Mouse (Mus musculus) duodenum, adult 2 months (tissue): ENCODE measurements around the gene Slc9a3r2. TPM values are rescaled to one million over a fixed set of nuclear protein-coding genes. Genes with fewer than 3 reads are reported as not detected.

Experiments
- polyA plus RNA-seq: library from polyadenylated mRNA; depleted of rRNA; stranded (reverse); fragments of >200 nt; gene quantifications from 2 replicates; pipeline ENCODE4 v1.2.3, GENCODE M21; 2012; ENCODE audit warnings: low replicate concordance; rRNA removed

Slc9a3r2 gene
- 52.1 and 54.9 TPM in 2 replicates for polyA plus RNA-seq

GRCm38 (mm10) chr17:24650070-24650616, at the start of gene Slc9a3r2:
TSS of gene Slc9a3r2 (minus strand) at chr17:24650327.

GRCm38 (mm10) chr17:24696011-24696697, 46.0 kb upstream of the Slc9a3r2 start, which contains the start of the genes Gfer and Noxo1:
TSS of gene Gfer (minus strand) at chr17:24696156.
TSS of gene Noxo1 (plus strand) at chr17:24696234.

GRCm38 (mm10) chr17:24689251-24690081, 39.3 kb upstream of the Slc9a3r2 start, which contains the start of gene Syngr3:
TSS of gene Syngr3 (minus strand) at chr17:24689955.

GRCm38 (mm10) chr17:24669545-24670245, 19.6 kb upstream of the Slc9a3r2 start, which contains the start of gene Zfp598:
TSS of gene Zfp598 (plus strand) at chr17:24669687.

GRCm38 (mm10) chr17:24658017-24658758, 8.1 kb upstream of the Slc9a3r2 start, which contains the start of gene Npw:
TSS of gene Npw (minus strand) at chr17:24658457.

GRCm38 (mm10) chr17:24632167-24632812, 17.8 kb downstream of the Slc9a3r2 start, which contains the start of the genes Tsc2 and Nthl1:
TSS of gene Tsc2 (minus strand) at chr17:24632630.
TSS of gene Nthl1 (plus strand) at chr17:24632680.

Other genes with a start within 250 kb of the Slc9a3r2 start
- gene Rnps1, start 235.8 kb downstream of the Slc9a3r2 start, polyA plus RNA-seq, result 95.7 and 101 TPM in 2 replicates
- 72.7 and 116 TPM in 2 replicates for gene Eci1, start 223.7 kb downstream of the Slc9a3r2 start, polyA plus RNA-seq
- 2.5 and 3.1 TPM in 2 replicates for gene Dnase1l2, start 207.2 kb downstream of the Slc9a3r2 start, polyA plus RNA-seq
- 48.3 and 49.1 TPM in 2 replicates for gene E4f1, start 180.0 kb downstream of the Slc9a3r2 start, polyA plus RNA-seq
- gene Pgp, start 179.9 kb downstream of the Slc9a3r2 start, polyA plus RNA-seq, result 101 and 247 TPM in 2 replicates
- gene Bricd5, start 176.4 kb downstream of the Slc9a3r2 start, polyA plus RNA-seq, result 3.2 and 4.5 TPM in 2 replicates
- 33.9 and 46.6 TPM in 2 replicates for gene Mlst8, start 171.2 kb downstream of the Slc9a3r2 start, polyA plus RNA-seq
- 0.62 and 1.0 TPM in 2 replicates for gene Caskin1, start 161.7 kb downstream of the Slc9a3r2 start, polyA plus RNA-seq
- 119 and 120 TPM in 2 replicates for gene Traf7, start 122.4 kb downstream of the Slc9a3r2 start, polyA plus RNA-seq
- gene Rab26, start 116.1 kb downstream of the Slc9a3r2 start, polyA plus RNA-seq, result 0.20 and 1.8 TPM in 2 replicates
- gene Pkd1, start 100.5 kb downstream of the Slc9a3r2 start, polyA plus RNA-seq, result 21.0 and 30.2 TPM in 2 replicates
- 72.8 and 85.7 TPM in 2 replicates for gene Tsc2, start 17.7 kb downstream of the Slc9a3r2 start, polyA plus RNA-seq
- gene Nthl1, start 17.6 kb downstream of the Slc9a3r2 start, polyA plus RNA-seq, result 4.7 and 4.9 TPM in 2 replicates
- 2.5 TPM in 1 of 2 replicates, not detected in the other for gene Npw, start 8.1 kb upstream of the Slc9a3r2 start, polyA plus RNA-seq
- gene Zfp598, start 19.4 kb upstream of the Slc9a3r2 start, polyA plus RNA-seq, result 59.0 and 79.0 TPM in 2 replicates
- gene Syngr3, start 39.6 kb upstream of the Slc9a3r2 start, polyA plus RNA-seq, result 1.7 and 2.1 TPM in 2 replicates
- 30.1 and 63.4 TPM in 2 replicates for gene Gfer, start 45.8 kb upstream of the Slc9a3r2 start, polyA plus RNA-seq
- 76.2 and 104 TPM in 2 replicates for gene Noxo1, start 45.9 kb upstream of the Slc9a3r2 start, polyA plus RNA-seq
- 36.0 and 44.8 TPM in 2 replicates for gene Tbl3, start 57.3 kb upstream of the Slc9a3r2 start, polyA plus RNA-seq
- gene Rnf151, start 67.7 kb upstream of the Slc9a3r2 start, polyA plus RNA-seq, result 0.34 TPM in 1 of 2 replicates, not detected in the other
- gene Rps2, start 67.8 kb upstream of the Slc9a3r2 start, polyA plus RNA-seq, result 3,070 and 3,555 TPM in 2 replicates
- gene Ndufb10, start 74.2 kb upstream of the Slc9a3r2 start, polyA plus RNA-seq, result 314 and 554 TPM in 2 replicates
- not detected in 2 replicates for gene Rpl3l, start 77.5 kb upstream of the Slc9a3r2 start, polyA plus RNA-seq
- 71.2 and 109 TPM in 2 replicates for gene Msrb1, start 86.3 kb upstream of the Slc9a3r2 start, polyA plus RNA-seq
- 2.6 and 10.6 TPM in 2 replicates for gene Hs3st6, start 102.7 kb upstream of the Slc9a3r2 start, polyA plus RNA-seq
- not detected in 2 replicates for gene Meiob, start 154.0 kb upstream of the Slc9a3r2 start, polyA plus RNA-seq
- 213 and 369 TPM in 2 replicates for gene Hagh, start 189.8 kb upstream of the Slc9a3r2 start, polyA plus RNA-seq
- 75.3 and 166 TPM in 2 replicates for gene Fahd1, start 200.0 kb upstream of the Slc9a3r2 start, polyA plus RNA-seq
- 1.0 and 2.1 TPM in 2 replicates for gene Igfals, start 215.7 kb upstream of the Slc9a3r2 start, polyA plus RNA-seq
- gene Nubp2, start 236.0 kb upstream of the Slc9a3r2 start, polyA plus RNA-seq, result 27.8 and 31.6 TPM in 2 replicates
- 86.7 and 115 TPM in 2 replicates for gene Spsb3, start 236.3 kb upstream of the Slc9a3r2 start, polyA plus RNA-seq
- 20.8 and 32.6 TPM in 2 replicates for gene Eme2, start 244.8 kb upstream of the Slc9a3r2 start, polyA plus RNA-seq
- gene Mrps34, start 244.8 kb upstream of the Slc9a3r2 start, polyA plus RNA-seq, result 189 and 532 TPM in 2 replicates
- gene Nme3, start 246.2 kb upstream of the Slc9a3r2 start, polyA plus RNA-seq, result 34.1 and 43.8 TPM in 2 replicates